ENCODE assay signal across 8 mouse cellular contexts in genomic region chr2:32360741-32361140, GRCm38 (mm10). TPM values are rescaled to one million over a fixed set of nuclear protein-coding genes. Genes with fewer than 3 reads are reported as not detected.
DNase-seq lines count a peak whose midpoint lies in the region; ATAC-seq and TF ChIP-seq lines count a peak whose summit lies in the region.

No protein-coding gene starts in this region.

- 5% methylated on average over 14 of the region's 14 CpGs for WGBS in forebrain, embryonic 12.5 days
- 5% methylated on average over 14 of the region's 14 CpGs for WGBS in liver, embryonic 16.5 days (ENCODE audit: insufficient replicate concordance)
- WGBS in neural tube, embryonic 15.5 days: 3% methylated on average over 14 of the region's 14 CpGs
- WGBS in thymus, adult 2 months: 20% methylated on average over 14 of the region's 14 CpGs

- H3K4me2 ChIP-seq in forebrain, embryonic 12.5 days: peak overlapping the region; percentile 65
- H3K4me2 ChIP-seq in liver, embryonic 16.5 days (ENCODE audit: low read depth, low read length): peak overlapping the region; percentile 91
- peak overlapping the region; percentile 70 for H3K4me2 ChIP-seq in neural tube, embryonic 15.5 days

- H3K36me3 ChIP-seq in G1E (replicated peaks): peaks cover 22% of the 10 kb centered on the region
- H3K36me3 ChIP-seq in forebrain, embryonic 12.5 days (replicated peaks): peaks cover 7% of the 10 kb centered on the region; the same call in 1 of the 2 replicates
- no peaks in the 10 kb centered on the region for H3K36me3 ChIP-seq in liver, embryonic 16.5 days (ENCODE audit: control insufficient read depth, insufficient read depth)
- no peaks in the 10 kb centered on the region for H3K36me3 ChIP-seq in neural tube, embryonic 15.5 days
- H3K36me3 ChIP-seq in thymus, adult 2 months (ENCODE audit: control insufficient read depth, insufficient read depth, low read length): no peaks in the 10 kb centered on the region

- DNase-seq in G1E (ENCODE audit: low spot score): peak; percentile 39
- peak; percentile 71 for DNase-seq in c-Kit-positive CD71-positive TER-119-negative erythroid progenitor cells, embryonic 14.5 days (ENCODE audit: low read depth)
- DNase-seq in heart, postnatal 10 days: peak; percentile 76
- DNase-seq in kidney, postnatal 4 days: peak; percentile 78 to 86
- peak; percentile 54 for DNase-seq in thymus, adult 2 months

- no peak overlapping the region for H3K27ac ChIP-seq in forebrain, embryonic 12.5 days
- peak overlapping the region; percentile 4; the same call in 1 of the 2 replicates for H3K27ac ChIP-seq in liver, embryonic 16.5 days (ENCODE audit: low read length)
- H3K27ac ChIP-seq in neural tube, embryonic 15.5 days (replicated peaks): peak overlapping the region; percentile 39; the same call in 1 of the 2 replicates
- no peak overlapping the region for H3K27ac ChIP-seq in thymus, adult 2 months (ENCODE audit: control insufficient read depth, insufficient read depth, low read length)

- H3K9me3 ChIP-seq in G1E (replicated peaks): no peaks in the 10 kb centered on the region
- H3K9me3 ChIP-seq in forebrain, embryonic 12.5 days: no peaks in the 10 kb centered on the region
- no peaks in the 10 kb centered on the region for H3K9me3 ChIP-seq in liver, embryonic 16.5 days (replicated peaks; ENCODE audit: control insufficient read depth, low read length)
- H3K9me3 ChIP-seq in neural tube, embryonic 15.5 days (replicated peaks): no peaks in the 10 kb centered on the region

- no peak for ATAC-seq in G1E (ENCODE audit: extremely low read depth, insufficient number of reproducible peaks, low FRiP score, poor library complexity, severe bottlenecking)
- no peak; the same call in 1 of the 2 replicates for ATAC-seq in forebrain, embryonic 12.5 days (ENCODE audit: low FRiP score)
- 0 out of 2 replicates have a peak, but pooled peaks have one; percentile 1 for ATAC-seq in liver, embryonic 16.5 days (ENCODE audit: low read depth)
- ATAC-seq in neural tube, embryonic 15.5 days (ENCODE audit: low FRiP score): no peak

- TF ChIP-seq POLR2A in thymus, adult 2 months (IDR thresholded peaks at IDR 0.05; ENCODE audit: control insufficient read depth, extremely low read depth, insufficient read depth, low read length, poor library complexity): no peak

- TF ChIP-seq CTCF in G1E (IDR thresholded peaks at IDR 0.05; ENCODE audit: low read depth, low read length): no peak
- TF ChIP-seq CTCF in thymus, adult 2 months (IDR thresholded peaks at IDR 0.05; ENCODE audit: borderline replicate concordance, control insufficient read depth, extremely low read depth, insufficient read depth, low read length, poor library complexity): no peak

- intact Hi-C loops in heart, postnatal 10 days (cut with DNase I): no loop called here

- H3K4me1 ChIP-seq in G1E (ENCODE audit: insufficient read depth, low read depth, low read length): peaks cover 39% of the 10 kb centered on the region
- peaks cover 30% of the 10 kb centered on the region for H3K4me1 ChIP-seq in forebrain, embryonic 12.5 days
- H3K4me1 ChIP-seq in liver, embryonic 16.5 days (ENCODE audit: control insufficient read depth, low read depth, low read length): peaks cover 21% of the 10 kb centered on the region
- peaks cover 32% of the 10 kb centered on the region for H3K4me1 ChIP-seq in neural tube, embryonic 15.5 days
- H3K4me1 ChIP-seq in thymus, adult 2 months (replicated peaks; ENCODE audit: control insufficient read depth, insufficient read depth, low read length): peaks cover 13% of the 10 kb centered on the region

- peaks cover 46% of the 10 kb centered on the region for H3K27me3 ChIP-seq in G1E (ENCODE audit: insufficient read depth, low read length)
- peaks cover 19% of the 10 kb centered on the region for H3K27me3 ChIP-seq in forebrain, embryonic 12.5 days
- H3K27me3 ChIP-seq in liver, embryonic 16.5 days (ENCODE audit: control insufficient read depth, insufficient read depth, low read depth, low read length): no peaks in the 10 kb centered on the region
- peaks cover 3% of the 10 kb centered on the region; the same call in 1 of the 2 replicates for H3K27me3 ChIP-seq in neural tube, embryonic 15.5 days (replicated peaks)
- no peaks in the 10 kb centered on the region; the same call in 1 of the 2 replicates for H3K27me3 ChIP-seq in thymus, adult 2 months (ENCODE audit: control insufficient read depth, insufficient read depth, low read length)

- H3K4me3 ChIP-seq in G1E (ENCODE audit: low read depth, low read length): peak overlapping the region; percentile 72
- H3K4me3 ChIP-seq in forebrain, embryonic 12.5 days (replicated peaks): peak overlapping the region; percentile 35
- H3K4me3 ChIP-seq in liver, embryonic 16.5 days (ENCODE audit: low read depth, low read length): peak overlapping the region; percentile 67
- peak overlapping the region; percentile 34 for H3K4me3 ChIP-seq in neural tube, embryonic 15.5 days (replicated peaks)
- peak overlapping the region; percentile 31; the same call in 1 of the 2 replicates for H3K4me3 ChIP-seq in thymus, adult 2 months (ENCODE audit: control insufficient read depth, insufficient read depth, low read length)

- H3K9ac ChIP-seq in forebrain, embryonic 12.5 days: 0 out of 2 replicates have a peak overlapping the region, but pooled peaks have one; percentile 33
- peak overlapping the region; percentile 73 for H3K9ac ChIP-seq in liver, embryonic 16.5 days (ENCODE audit: low read depth, low read length)
- peak overlapping the region; percentile 41; the same call in 1 of the 2 replicates for H3K9ac ChIP-seq in neural tube, embryonic 15.5 days (replicated peaks)

RNA-seq across cellular contexts. Expression of gene Dnm1, which starts 7.6 kb away (rescaled TPM):
- total RNA-seq in G1E (2014; fragmentation: Nextera tagmentation) (not detected in 2 replicates), G1E (2017) (0.05 TPM in 1 of 2 replicates, not detected in the other)
- polyA plus RNA-seq in G1E (2012): 0.14 and 0.15 TPM in 2 replicates
- 18.6 and 19.4 TPM in 2 replicates for polyA plus RNA-seq in forebrain, embryonic 12.5 days (2016; fragmentation: Nextera tagmentation; extraction: Ambion mirVana)
- total RNA-seq in heart, postnatal 10 days (2021): 10 to 100 TPM; 10.0 to 12.5 TPM
- 0.25 and 0.52 TPM in 2 replicates for polyA plus RNA-seq in liver, embryonic 16.5 days (2015; fragmentation: Nextera tagmentation; extraction: Ambion mirVana)
- 72.4 and 86.9 TPM in 2 replicates for polyA plus RNA-seq in neural tube, embryonic 15.5 days (2015; fragmentation: Nextera tagmentation; extraction: Ambion mirVana)
- polyA plus RNA-seq in thymus, adult 2 months (2012; rRNA removed): 10.7 and 12.1 TPM in 2 replicates

RNA-seq across cellular contexts. Expression of gene Ciz1, which starts 8.6 kb away (rescaled TPM):
- total RNA-seq in G1E (2014; fragmentation: Nextera tagmentation) (196 and 213 TPM in 2 replicates), G1E (2017) (62.9 and 71.6 TPM in 2 replicates)
- 306 and 372 TPM in 2 replicates for polyA plus RNA-seq in G1E (2012)
- polyA plus RNA-seq in forebrain, embryonic 12.5 days (2016; fragmentation: Nextera tagmentation; extraction: Ambion mirVana): 59.1 and 67.5 TPM in 2 replicates
- 10 to 100 TPM; 37.4 to 39.3 TPM for total RNA-seq in heart, postnatal 10 days (2021)
- 15.1 and 18.8 TPM in 2 replicates for polyA plus RNA-seq in liver, embryonic 16.5 days (2015; fragmentation: Nextera tagmentation; extraction: Ambion mirVana)
- 43.8 and 44.8 TPM in 2 replicates for polyA plus RNA-seq in neural tube, embryonic 15.5 days (2015; fragmentation: Nextera tagmentation; extraction: Ambion mirVana)
- polyA plus RNA-seq in thymus, adult 2 months (2012; rRNA removed): 517 and 528 TPM in 2 replicates

RNA-seq across cellular contexts. Expression of gene 1110008P14Rik, which starts 21.0 kb away (rescaled TPM):
- total RNA-seq in G1E (2014; fragmentation: Nextera tagmentation) (61.4 and 63.6 TPM in 2 replicates), G1E (2017) (26.5 and 33.0 TPM in 2 replicates)
- polyA plus RNA-seq in G1E (2012): 61.9 and 82.0 TPM in 2 replicates
- 51.0 and 51.4 TPM in 2 replicates for polyA plus RNA-seq in forebrain, embryonic 12.5 days (2016; fragmentation: Nextera tagmentation; extraction: Ambion mirVana)
- total RNA-seq in heart, postnatal 10 days (2021): 10 to 100 TPM; 52.7 to 57.4 TPM
- 20.2 and 21.6 TPM in 2 replicates for polyA plus RNA-seq in liver, embryonic 16.5 days (2015; fragmentation: Nextera tagmentation; extraction: Ambion mirVana)
- polyA plus RNA-seq in neural tube, embryonic 15.5 days (2015; fragmentation: Nextera tagmentation; extraction: Ambion mirVana): 163 and 195 TPM in 2 replicates
- 192 and 257 TPM in 2 replicates for polyA plus RNA-seq in thymus, adult 2 months (2012; rRNA removed)

RNA-seq across cellular contexts. Expression of gene Lcn2, which starts 27.3 kb away (rescaled TPM):
- total RNA-seq in G1E (2014; fragmentation: Nextera tagmentation) (not detected in 2 replicates), G1E (2017) (not detected in 2 replicates)
- 0.05 TPM in 1 of 2 replicates, not detected in the other for polyA plus RNA-seq in G1E (2012)
- 0.45 and 0.50 TPM in 2 replicates for polyA plus RNA-seq in forebrain, embryonic 12.5 days (2016; fragmentation: Nextera tagmentation; extraction: Ambion mirVana)
- total RNA-seq in heart, postnatal 10 days (2021): 1 to 10 TPM; 4.2 to 7.1 TPM
- polyA plus RNA-seq in liver, embryonic 16.5 days (2015; fragmentation: Nextera tagmentation; extraction: Ambion mirVana): 212 and 273 TPM in 2 replicates
- polyA plus RNA-seq in neural tube, embryonic 15.5 days (2015; fragmentation: Nextera tagmentation; extraction: Ambion mirVana): 0.95 and 1.1 TPM in 2 replicates
- 23.8 and 27.3 TPM in 2 replicates for polyA plus RNA-seq in thymus, adult 2 months (2012; rRNA removed)

RNA-seq across cellular contexts. Expression of gene Ptges2, which starts 35.0 kb away (rescaled TPM):
- total RNA-seq in G1E (2014; fragmentation: Nextera tagmentation): 13.8 and 21.5 TPM in 2 replicates
- total RNA-seq in G1E (2017): 11.5 and 12.4 TPM in 2 replicates
- 6.8 and 7.0 TPM in 2 replicates for polyA plus RNA-seq in G1E (2012)
- 29.6 and 29.9 TPM in 2 replicates for polyA plus RNA-seq in forebrain, embryonic 12.5 days (2016; fragmentation: Nextera tagmentation; extraction: Ambion mirVana)
- total RNA-seq in heart, postnatal 10 days (2021): 10 to 100 TPM; 63.4 to 70.0 TPM
- polyA plus RNA-seq in liver, embryonic 16.5 days (2015; fragmentation: Nextera tagmentation; extraction: Ambion mirVana): 9.4 and 11.0 TPM in 2 replicates
- 47.3 and 52.1 TPM in 2 replicates for polyA plus RNA-seq in neural tube, embryonic 15.5 days (2015; fragmentation: Nextera tagmentation; extraction: Ambion mirVana)
- 17.9 and 24.7 TPM in 2 replicates for polyA plus RNA-seq in thymus, adult 2 months (2012; rRNA removed)

Comparison
In these comparisons a context has a peak if more than half of its experiments do, and no peak if none do; other contexts are left out.
1. H3K27ac ChIP-seq: peak in liver, embryonic 16.5 days (single experiment) and neural tube, embryonic 15.5 days (single experiment); none in forebrain, embryonic 12.5 days (single experiment) and thymus, adult 2 months (single experiment).
2. Peak in every context shown above with its lines, with median percentiles within 50 percentile points of each other: DNase-seq, H3K4me3 ChIP-seq, H3K4me2 ChIP-seq and H3K9ac ChIP-seq.